In genomic region chr7:140170863-140171262, GRCm38 (mm10) we compare ENCODE assay signal across 28 mouse cellular contexts. TPM values are rescaled to one million over a fixed set of nuclear protein-coding genes. Genes with fewer than 3 reads are reported as not detected.
DNase-seq lines count a peak whose midpoint lies in the region; ATAC-seq lines count a peak whose summit lies in the region.
"Had no signal": no experiment of that assay in that cellular context is flagged by ENCODE, and none has a peak within 500 bp of the region (broad histone marks: within the 10 kb centered on the region; RNA-seq: fewer than 3 reads in every experiment).

No protein-coding gene starts in this region.

- no peak overlapping the region for H3K27ac ChIP-seq in kidney, embryonic 15.5 days
- no peak overlapping the region for H3K27ac ChIP-seq in kidney, embryonic 16.5 days (ENCODE audit: low read length)
- no peak overlapping the region for H3K27ac ChIP-seq in midbrain, embryonic 13.5 days
- H3K27ac ChIP-seq: embryonic facial prominence, embryonic 10.5 days; embryonic facial prominence, embryonic 13.5 days; forebrain, embryonic 12.5 days; forebrain, embryonic 15.5 days; heart, adult 2 months; heart, embryonic 10.5 days; heart, embryonic 13.5 days; hindbrain, embryonic 12.5 days; hindbrain, embryonic 15.5 days had no signal

- no peaks in the 10 kb centered on the region for H3K27me3 ChIP-seq in kidney, embryonic 15.5 days
- no peaks in the 10 kb centered on the region for H3K27me3 ChIP-seq in kidney, embryonic 16.5 days (ENCODE audit: insufficient read depth, low read length)
- no peaks in the 10 kb centered on the region for H3K27me3 ChIP-seq in midbrain, embryonic 13.5 days
- H3K27me3 ChIP-seq: embryonic facial prominence, embryonic 13.5 days; forebrain, embryonic 12.5 days; forebrain, embryonic 15.5 days; heart, embryonic 13.5 days; hindbrain, embryonic 12.5 days; hindbrain, embryonic 15.5 days; Patski had no signal

- H3K9ac ChIP-seq in kidney, embryonic 15.5 days = no peak overlapping the region
- H3K9ac ChIP-seq in kidney, embryonic 16.5 days (replicated peaks; ENCODE audit: low read length) = no peak overlapping the region
- no peak overlapping the region for H3K9ac ChIP-seq in midbrain, embryonic 13.5 days (replicated peaks)
- H3K9ac ChIP-seq: embryonic facial prominence, embryonic 13.5 days; forebrain, embryonic 12.5 days; forebrain, embryonic 15.5 days; heart, embryonic 13.5 days; hindbrain, embryonic 12.5 days; hindbrain, embryonic 15.5 days had no signal

- no peaks in the 10 kb centered on the region for H3K36me3 ChIP-seq in kidney, embryonic 15.5 days
- no peaks in the 10 kb centered on the region for H3K36me3 ChIP-seq in kidney, embryonic 16.5 days (ENCODE audit: insufficient read depth, low read length)
- H3K36me3 ChIP-seq in midbrain, embryonic 13.5 days = no peaks in the 10 kb centered on the region
- H3K36me3 ChIP-seq: embryonic facial prominence, embryonic 10.5 days; embryonic facial prominence, embryonic 13.5 days; forebrain, embryonic 12.5 days; forebrain, embryonic 15.5 days; G1E; heart, embryonic 10.5 days; heart, embryonic 13.5 days; hindbrain, embryonic 12.5 days; hindbrain, embryonic 15.5 days had no signal

- no peak overlapping the region for H3K4me2 ChIP-seq in kidney, embryonic 15.5 days
- H3K4me2 ChIP-seq in kidney, embryonic 16.5 days (replicated peaks; ENCODE audit: low read depth, low read length) = no peak overlapping the region
- H3K4me2 ChIP-seq in midbrain, embryonic 13.5 days (replicated peaks) = no peak overlapping the region
- H3K4me2 ChIP-seq: embryonic facial prominence, embryonic 13.5 days; forebrain, embryonic 12.5 days; forebrain, embryonic 15.5 days; heart, embryonic 13.5 days; hindbrain, embryonic 12.5 days; hindbrain, embryonic 15.5 days had no signal

- H3K9me3 ChIP-seq in kidney, embryonic 15.5 days (replicated peaks) = no peaks in the 10 kb centered on the region
- peaks cover 9% of the 10 kb centered on the region; the same call in 1 of the 2 replicates for H3K9me3 ChIP-seq in kidney, embryonic 16.5 days (ENCODE audit: low read length)
- no peaks in the 10 kb centered on the region for H3K9me3 ChIP-seq in midbrain, embryonic 13.5 days
- H3K9me3 ChIP-seq: embryonic facial prominence, embryonic 10.5 days; embryonic facial prominence, embryonic 13.5 days; forebrain, embryonic 12.5 days; forebrain, embryonic 15.5 days; G1E; heart, embryonic 10.5 days; heart, embryonic 13.5 days; hindbrain, embryonic 12.5 days; hindbrain, embryonic 15.5 days had no signal

- H3K4me3 ChIP-seq in kidney, embryonic 15.5 days (replicated peaks) = no peak overlapping the region
- no peak overlapping the region for H3K4me3 ChIP-seq in kidney, embryonic 16.5 days (ENCODE audit: low read length)
- no peak overlapping the region for H3K4me3 ChIP-seq in midbrain, embryonic 13.5 days (replicated peaks)
- H3K4me3 ChIP-seq: embryonic facial prominence, embryonic 10.5 days; embryonic facial prominence, embryonic 13.5 days; erythroblast, embryonic 14.5 days; forebrain, embryonic 12.5 days; forebrain, embryonic 15.5 days; heart, adult 2 months; heart, embryonic 10.5 days; heart, embryonic 13.5 days; hindbrain, embryonic 12.5 days; hindbrain, embryonic 15.5 days had no signal

- no peaks in the 10 kb centered on the region for H3K4me1 ChIP-seq in kidney, embryonic 15.5 days
- H3K4me1 ChIP-seq in kidney, embryonic 16.5 days (ENCODE audit: insufficient read depth, low read length) = no peaks in the 10 kb centered on the region
- no peaks in the 10 kb centered on the region for H3K4me1 ChIP-seq in midbrain, embryonic 13.5 days (replicated peaks)
- H3K4me1 ChIP-seq: embryonic facial prominence, embryonic 10.5 days; embryonic facial prominence, embryonic 13.5 days; forebrain, embryonic 12.5 days; forebrain, embryonic 15.5 days; heart, embryonic 10.5 days; heart, embryonic 13.5 days; hindbrain, embryonic 12.5 days; hindbrain, embryonic 15.5 days had no signal

- 91% methylated on average over 3 of the region's 3 CpGs for WGBS in kidney, embryonic 15.5 days
- 88% methylated on average over 3 of the region's 3 CpGs for WGBS in kidney, embryonic 16.5 days
- WGBS in midbrain, embryonic 13.5 days = 92% methylated on average over 3 of the region's 3 CpGs

- ATAC-seq in kidney, embryonic 15.5 days (replicated peaks; ENCODE audit: low FRiP score) = no peak
- ATAC-seq in kidney, embryonic 16.5 days (ENCODE audit: low FRiP score, low TSS enrichment) = no peak
- no peak for ATAC-seq in midbrain, embryonic 13.5 days
- ATAC-seq: forebrain, embryonic 15.5 days; Patski had no signal

- DNase-seq in kidney, adult 11 months = peak; percentile 27
- DNase-seq in kidney, adult 9 months = peak; percentile 81
- peak; percentile 46 for DNase-seq in adipocyte (ENCODE audit: low spot score)
- DNase-seq: adrenal gland, adult 2 months; adrenal gland, postnatal 14 days; B cell, adult 2 months; cerebellum, adult 11 months; cerebellum, adult 2 months; cerebellum, adult 9-11 months; cerebellum, postnatal 25 days; gastrocnemius, postnatal 25 days; heart, adult 2 months had no signal

RNA-seq across cellular contexts. Expression of gene Olfr523, which starts 2.2 kb away (rescaled TPM):
- polyA plus RNA-seq in kidney, embryonic 15.5 days (2015; fragmentation: Nextera tagmentation; extraction: Ambion mirVana) = not detected in 2 replicates
- not detected in 2 replicates for polyA plus RNA-seq in kidney, embryonic 16.5 days (2015; fragmentation: Nextera tagmentation; extraction: Ambion mirVana)
- polyA plus RNA-seq in midbrain, embryonic 13.5 days (2015; fragmentation: Nextera tagmentation; extraction: Ambion mirVana) = not detected in 2 replicates
- polyA plus RNA-seq: adrenal gland, adult 2 months; embryonic facial prominence, embryonic 10.5 days; embryonic facial prominence, embryonic 13.5 days; erythroblast, embryonic 14.5 days; forebrain, embryonic 15.5 days; G1E; gonadal fat pad, adult 2 months; heart, adult 2 months; heart, embryonic 10.5 days; heart, embryonic 13.5 days; heart, embryonic 16.5 days; hindbrain, embryonic 12.5 days; hindbrain, embryonic 15.5 days; Patski had no signal

RNA-seq across cellular contexts. Expression of gene Olfr522, which starts 6.3 kb away (rescaled TPM):
- polyA plus RNA-seq in kidney, embryonic 15.5 days (2015; fragmentation: Nextera tagmentation; extraction: Ambion mirVana) = not detected in 2 replicates
- not detected in 2 replicates for polyA plus RNA-seq in kidney, embryonic 16.5 days (2015; fragmentation: Nextera tagmentation; extraction: Ambion mirVana)
- polyA plus RNA-seq in midbrain, embryonic 13.5 days (2015; fragmentation: Nextera tagmentation; extraction: Ambion mirVana) = not detected in 2 replicates
- polyA plus RNA-seq: adrenal gland, adult 2 months; cerebellum, adult 2 months; embryonic facial prominence, embryonic 10.5 days; embryonic facial prominence, embryonic 13.5 days; erythroblast, embryonic 14.5 days; forebrain, embryonic 12.5 days; forebrain, embryonic 15.5 days; G1E; gonadal fat pad, adult 2 months; heart, adult 2 months; heart, embryonic 10.5 days; heart, embryonic 13.5 days; heart, embryonic 16.5 days; hindbrain, embryonic 12.5 days; hindbrain, embryonic 15.5 days; Patski had no signal

RNA-seq across cellular contexts. Expression of gene Sprn, which starts 16.2 kb away (rescaled TPM):
- 0.48 and 0.55 TPM in 2 replicates for polyA plus RNA-seq in kidney, embryonic 15.5 days (2015; fragmentation: Nextera tagmentation; extraction: Ambion mirVana)
- 0.41 and 0.51 TPM in 2 replicates for polyA plus RNA-seq in kidney, embryonic 16.5 days (2015; fragmentation: Nextera tagmentation; extraction: Ambion mirVana)
- polyA plus RNA-seq in midbrain, embryonic 13.5 days (2015; fragmentation: Nextera tagmentation; extraction: Ambion mirVana) = 7.8 and 8.1 TPM in 2 replicates
- polyA plus RNA-seq: erythroblast, embryonic 14.5 days; G1E; heart, embryonic 13.5 days had no signal

RNA-seq across cellular contexts. Expression of gene Mtg1, which starts 33.5 kb away (rescaled TPM):
- polyA plus RNA-seq in kidney, embryonic 15.5 days (2015; fragmentation: Nextera tagmentation; extraction: Ambion mirVana) = 26.3 and 28.1 TPM in 2 replicates
- polyA plus RNA-seq in kidney, embryonic 16.5 days (2015; fragmentation: Nextera tagmentation; extraction: Ambion mirVana) = 30.5 and 33.8 TPM in 2 replicates
- polyA plus RNA-seq in midbrain, embryonic 13.5 days (2015; fragmentation: Nextera tagmentation; extraction: Ambion mirVana) = 29.2 and 32.8 TPM in 2 replicates

RNA-seq across cellular contexts. Expression of gene Olfr524, which starts 34.9 kb away (rescaled TPM):
- polyA plus RNA-seq in kidney, embryonic 15.5 days (2015; fragmentation: Nextera tagmentation; extraction: Ambion mirVana) = not detected in 2 replicates
- not detected in 2 replicates for polyA plus RNA-seq in kidney, embryonic 16.5 days (2015; fragmentation: Nextera tagmentation; extraction: Ambion mirVana)
- polyA plus RNA-seq in midbrain, embryonic 13.5 days (2015; fragmentation: Nextera tagmentation; extraction: Ambion mirVana) = not detected in 2 replicates
- polyA plus RNA-seq: adrenal gland, adult 2 months; cerebellum, adult 2 months; embryonic facial prominence, embryonic 10.5 days; embryonic facial prominence, embryonic 13.5 days; erythroblast, embryonic 14.5 days; forebrain, embryonic 12.5 days; forebrain, embryonic 15.5 days; G1E; gonadal fat pad, adult 2 months; heart, adult 2 months; heart, embryonic 10.5 days; heart, embryonic 13.5 days; hindbrain, embryonic 12.5 days; hindbrain, embryonic 15.5 days; Patski had no signal

Comparison
In these comparisons a context has a peak if more than half of its experiments do, and no peak if none do; other contexts are left out.
1. DNase-seq: peak in every context shown above with its lines; median percentile 81 in kidney, adult 9 months; 46 in adipocyte; 27 in kidney, adult 11 months.